Mouse (Mus musculus): ENCODE measurements around the gene Tph2. TPM values are rescaled to one million over a fixed set of nuclear protein-coding genes. Genes with fewer than 3 reads are reported as not detected.

The Tph2 gene
- polyA plus RNA-seq (2014; fragmentation: Illumina TruSeq; extraction: RNeasy Lipid Tissue Mini Kit (QIAGEN cat#74804); ENCODE audit: low read depth, low replicate concordance), result not detected

GRCm38 (mm10) chr10:115184697-115185096 is at the start of gene Tph2:
Gene Tph2, minus strand, starts transcription at chr10:115185022.

Other genes starting within 250 kb of the Tph2 start
- 81.5 TPM for gene Tbc1d15, start 66.4 kb upstream of the Tph2 start, polyA plus RNA-seq (2014; fragmentation: Illumina TruSeq; extraction: RNeasy Lipid Tissue Mini Kit (QIAGEN cat#74804); ENCODE audit: low read depth, low replicate concordance)
- 96.2 TPM for gene Rab21, start 130.6 kb upstream of the Tph2 start, polyA plus RNA-seq (2014; fragmentation: Illumina TruSeq; extraction: RNeasy Lipid Tissue Mini Kit (QIAGEN cat#74804); ENCODE audit: low read depth, low replicate concordance)
- gene Tmem19, start 177.5 kb upstream of the Tph2 start, polyA plus RNA-seq (2014; fragmentation: Illumina TruSeq; extraction: RNeasy Lipid Tissue Mini Kit (QIAGEN cat#74804); ENCODE audit: low read depth, low replicate concordance), result 139 TPM
- 43.9 TPM for gene Thap2, start 199.4 kb upstream of the Tph2 start, polyA plus RNA-seq (2014; fragmentation: Illumina TruSeq; extraction: RNeasy Lipid Tissue Mini Kit (QIAGEN cat#74804); ENCODE audit: low read depth, low replicate concordance)
- gene Zfc3h1, start 199.9 kb upstream of the Tph2 start, polyA plus RNA-seq (2014; fragmentation: Illumina TruSeq; extraction: RNeasy Lipid Tissue Mini Kit (QIAGEN cat#74804); ENCODE audit: low read depth, low replicate concordance), result 95.6 TPM